Mouse (Mus musculus): ENCODE results near the gene Nr2f2. TPM values are rescaled to one million over a fixed set of nuclear protein-coding genes. Genes with fewer than 3 reads are reported as not detected.

Gene Nr2f2
- total and polyA plus RNA-seq, 2 experiments from 2014 or later: 43.1 to 74.2 TPM

DNA sequence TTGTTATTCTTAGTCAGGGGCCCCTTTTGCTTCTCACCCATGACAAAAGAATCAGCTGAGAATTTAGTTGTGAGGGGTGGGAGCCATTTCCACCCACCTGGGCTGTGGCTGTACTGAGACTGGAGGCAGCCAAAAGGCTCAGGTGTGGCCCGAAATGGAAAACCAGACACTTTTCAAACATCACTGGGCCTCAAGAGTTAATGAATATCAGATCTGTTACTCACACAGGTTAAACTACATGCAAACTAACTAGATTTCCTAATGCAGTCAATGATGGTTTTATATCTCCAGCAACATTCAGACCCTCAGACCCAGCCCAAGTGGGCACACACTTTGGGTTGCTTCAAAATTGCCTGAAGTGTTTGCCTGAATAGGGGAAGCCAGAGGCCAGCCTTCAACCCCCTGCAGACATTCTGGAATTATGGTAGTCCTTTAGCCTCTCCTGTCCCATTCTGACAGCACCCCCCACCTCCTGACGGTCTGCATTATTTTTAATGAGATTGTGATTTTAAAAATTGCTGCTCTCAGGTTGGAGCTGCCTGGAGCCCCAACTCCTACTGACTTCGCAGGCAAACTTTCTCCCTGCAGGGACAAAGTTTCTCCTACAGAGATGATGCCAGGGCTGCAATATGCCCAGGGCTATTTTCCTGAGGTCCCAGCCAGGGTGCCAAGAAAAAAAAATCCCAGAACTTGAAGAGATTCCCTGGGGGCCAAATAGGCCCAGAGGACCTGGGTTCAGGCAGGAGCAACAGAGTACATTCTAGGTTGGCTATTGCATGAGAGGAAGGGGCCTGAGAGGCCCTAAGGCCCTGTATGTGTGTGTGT is 9.6 kb downstream of the Nr2f2 start:
- DNase-seq (ENCODE audit: low spot score) (peak; percentile 19), ATAC-seq (no peak)
- 22% methylated on average over 3 of the region's 3 CpGs for WGBS

GRCm38 (mm10) chr7:70355691-70356568 is 10.6 kb downstream of the Nr2f2 start:
- TF ChIP-seq CTCF (IDR thresholded peaks at IDR 0.05; ENCODE audit: low read depth): no peak
- WGBS: 25% methylated on average over 5 of the region's 5 CpGs

More for the DNA sequence above, 9.6 kb downstream of the Nr2f2 start:
- peak overlapping the region; percentile 78 for H3K4me3 ChIP-seq (ENCODE audit: low read length)
- H3K36me3 ChIP-seq (ENCODE audit: insufficient read depth, low read length): no peaks in the 10 kb centered on the region
- H3K9me3 ChIP-seq (ENCODE audit: low read length): no peaks in the 10 kb centered on the region
- peaks cover 12% of the 10 kb centered on the region; the same call in 1 of the 2 replicates for H3K27me3 ChIP-seq (ENCODE audit: insufficient read depth, low read length)
- H3K4me1 ChIP-seq (ENCODE audit: insufficient read depth, low read length): no peaks in the 10 kb centered on the region
- no peak for TF ChIP-seq CTCF (IDR thresholded peaks at IDR 0.05; ENCODE audit: low read depth)
- peak overlapping the region; percentile 86 for H3K9ac ChIP-seq (replicated peaks; ENCODE audit: low read length)
- H3K27ac ChIP-seq: peak overlapping the region; percentile 96; the same call in 1 of the 2 replicates
- H3K4me2 ChIP-seq (ENCODE audit: low read depth, low read length): peak overlapping the region; percentile 77

GRCm38 (mm10) chr7:70355357-70355620 is 11.2 kb downstream of the Nr2f2 start:
- no peak for ATAC-seq
- peak overlapping the region; percentile 45; the same call in 1 of the 2 replicates for H3K27ac ChIP-seq
- H3K27me3 ChIP-seq (ENCODE audit: insufficient read depth, low read length): peaks cover 12% of the 10 kb centered on the region; the same call in 1 of the 2 replicates
- H3K36me3 ChIP-seq (ENCODE audit: insufficient read depth, low read length): no peaks in the 10 kb centered on the region
- no peak for TF ChIP-seq CTCF (IDR thresholded peaks at IDR 0.05; ENCODE audit: low read depth)
- DNase-seq (ENCODE audit: low spot score): peak; percentile 30
- peak overlapping the region; percentile 40; the same call in 1 of the 2 replicates for H3K9ac ChIP-seq (replicated peaks; ENCODE audit: low read length)
- peak overlapping the region; percentile 77 for H3K4me2 ChIP-seq (ENCODE audit: low read depth, low read length)
- H3K9me3 ChIP-seq (ENCODE audit: low read length): no peaks in the 10 kb centered on the region
- peak overlapping the region; percentile 78 for H3K4me3 ChIP-seq (ENCODE audit: low read length)
- 31% methylated on average over 2 of the region's 2 CpGs for WGBS
- no peaks in the 10 kb centered on the region; the same call in 1 of the 2 replicates for H3K4me1 ChIP-seq (ENCODE audit: insufficient read depth, low read length)

More at GRCm38 (mm10) chr7:70355691-70356568, 10.6 kb downstream of the Nr2f2 start:
- H3K36me3 ChIP-seq (ENCODE audit: insufficient read depth, low read length): no peaks in the 10 kb centered on the region
- H3K27ac ChIP-seq: peak overlapping the region; percentile 96; the same call in 1 of the 2 replicates
- H3K4me1 ChIP-seq (ENCODE audit: insufficient read depth, low read length): no peaks in the 10 kb centered on the region
- H3K4me3 ChIP-seq (ENCODE audit: low read length): peak overlapping the region; percentile 78
- H3K27me3 ChIP-seq (ENCODE audit: insufficient read depth, low read length): peaks cover 12% of the 10 kb centered on the region; the same call in 1 of the 2 replicates
- no peak for DNase-seq (ENCODE audit: low spot score)
- no peak for ATAC-seq
- H3K9me3 ChIP-seq (ENCODE audit: low read length): no peaks in the 10 kb centered on the region
- peak overlapping the region; percentile 86 for H3K9ac ChIP-seq (replicated peaks; ENCODE audit: low read length)
- peak overlapping the region; percentile 77 for H3K4me2 ChIP-seq (ENCODE audit: low read depth, low read length)

- Histone ChIP-seq H3K9me3 (ENCODE audit: low read length) (no peaks in the 10 kb centered on the region), H3K9ac (replicated peaks; ENCODE audit: low read length) (peak overlapping the region; percentile 40), H3K4me3 (ENCODE audit: low read length) (peak overlapping the region; percentile 78), H3K36me3 (ENCODE audit: insufficient read depth, low read length) (no peaks in the 10 kb centered on the region), H3K4me2 (ENCODE audit: low read depth, low read length) (peak overlapping the region; percentile 77), H3K27me3 (ENCODE audit: insufficient read depth, low read length) (peaks cover 12% of the 10 kb centered on the region; the same call in 1 of the 2 replicates), H3K4me1 (ENCODE audit: insufficient read depth, low read length) (no peaks in the 10 kb centered on the region; the same call in 1 of the 2 replicates), H3K27ac (peak overlapping the region; percentile 45; the same call in 1 of the 2 replicates)
- WGBS: 24% methylated on average over 14 of the region's 14 CpGs
- ATAC-seq: no peak
- no peak for TF ChIP-seq CTCF (IDR thresholded peaks at IDR 0.05; ENCODE audit: low read depth)
- DNase-seq (ENCODE audit: low spot score): peak; percentile 30
Observed at GRCm38 (mm10) chr7:70354606-70355356, 11.8 kb downstream of the Nr2f2 start.

- Histone ChIP-seq H3K4me3 (ENCODE audit: low read length) (peak overlapping the region; percentile 64), H3K36me3 (ENCODE audit: insufficient read depth, low read length) (no peaks in the 10 kb centered on the region), H3K4me1 (ENCODE audit: insufficient read depth, low read length) (no peaks in the 10 kb centered on the region; the same call in 1 of the 2 replicates), H3K27ac (peak overlapping the region; percentile 92; the same call in 1 of the 2 replicates), H3K9me3 (ENCODE audit: low read length) (no peaks in the 10 kb centered on the region), H3K27me3 (ENCODE audit: insufficient read depth, low read length) (peaks cover 16% of the 10 kb centered on the region; the same call in 1 of the 2 replicates), H3K4me2 (ENCODE audit: low read depth, low read length) (peak overlapping the region; percentile 68), H3K9ac (replicated peaks; ENCODE audit: low read length) (peak overlapping the region; percentile 33; the same call in 1 of the 2 replicates)
- DNase-seq (ENCODE audit: low spot score) (peak; percentile 15), ATAC-seq (no peak)
- no peak for TF ChIP-seq CTCF (IDR thresholded peaks at IDR 0.05; ENCODE audit: low read depth)
- 20% methylated on average over 4 of the region's 4 CpGs for WGBS
Observed at GRCm38 (mm10) chr7:70353151-70353550, 13.4 kb downstream of the Nr2f2 start.

All from hindbrain, postnatal 0 days (tissue).